Comparison of ENCODE assay signal across 9 mouse cellular contexts in genomic region chr2:32160967-32161366, GRCm38 (mm10). TPM values are rescaled to one million over a fixed set of nuclear protein-coding genes. Genes with fewer than 3 reads are reported as not detected.
DNase-seq lines count a peak whose midpoint lies in the region; TF ChIP-seq lines count a peak whose summit lies in the region.
"Had no signal": no experiment of that assay in that cellular context is flagged by ENCODE, and none has a peak within 500 bp of the region (broad histone marks: within the 10 kb centered on the region; RNA-seq: fewer than 3 reads in every experiment).

No protein-coding gene starts in this region.

- 83% methylated on average over 5 of the region's 5 CpGs for WGBS in kidney, adult 2 months

- no peak overlapping the region for H3K4me3 ChIP-seq in kidney, adult 2 months (ENCODE audit: insufficient read depth, low read depth, low read length)
- H3K4me3 ChIP-seq: limb, embryonic 12.5 days had no signal

- DNase-seq in kidney, adult 2 months, result no peak
- DNase-seq in kidney, adult 18-20 months, result no peak
- peak; percentile 39 for DNase-seq in thymus, postnatal 14 days
- no peak for DNase-seq in thymus, postnatal 25 days
- DNase-seq in ZHBTc4 (ENCODE audit: low read depth, low spot score), result peak; percentile 81
- no peak for DNase-seq in adrenal gland, postnatal 36 days
- DNase-seq in Muller cell, postnatal 12 days (ENCODE audit: inconsistent ontology term), result no peak
- DNase-seq: heart, adult 18-20 months had no signal

- no peaks in the 10 kb centered on the region for H3K36me3 ChIP-seq in kidney, adult 2 months (ENCODE audit: control insufficient read depth, insufficient read depth, low read length)

- TF ChIP-seq CTCF in kidney, adult 2 months (conservative IDR thresholded peaks at IDR 0.05; ENCODE audit: insufficient read depth, insufficient read length, low read depth, low read length), result peak; percentile 46

- peaks cover 43% of the 10 kb centered on the region for H3K4me1 ChIP-seq in kidney, adult 2 months (ENCODE audit: control insufficient read depth, insufficient read depth, low read length)

- no peak for TF ChIP-seq POLR2A in kidney, adult 2 months (IDR thresholded peaks at IDR 0.05; ENCODE audit: low read depth, low read length)

- no peak overlapping the region for H3K27ac ChIP-seq in kidney, adult 2 months (ENCODE audit: insufficient read depth, low read depth, low read length)
- H3K27ac ChIP-seq: limb, embryonic 12.5 days had no signal

- H3K27me3 ChIP-seq in kidney, adult 2 months (replicated peaks; ENCODE audit: control insufficient read depth, insufficient read depth, low read length), result no peaks in the 10 kb centered on the region
- H3K27me3 ChIP-seq: limb, embryonic 12.5 days had no signal

RNA-seq across cellular contexts. Expression of gene Prrc2b, which starts 10.1 kb away (rescaled TPM):
- polyA plus RNA-seq in kidney, adult 2 months (2012; rRNA removed), result 42.5 and 43.5 TPM in 2 replicates
- total RNA-seq in adrenal gland, postnatal 36 days (2021), result 100 to 1,000 TPM in 1 of 2 experiments, 10 to 100 TPM in 1; 99.3 to 119 TPM

Comparison
In these comparisons a context has a peak if more than half of its experiments do, and no peak if none do; other contexts are left out.
1. DNase-seq: peak in thymus, postnatal 14 days (single experiment) and ZHBTc4 (single experiment); none in kidney, adult 2 months (single experiment), kidney, adult 18-20 months (single experiment), thymus, postnatal 25 days (single experiment), adrenal gland, postnatal 36 days (0 of 2) and Muller cell, postnatal 12 days (single experiment).